Mouse (Mus musculus) bone marrow macrophage, adult 2 months (primary cell): Measurements from ENCODE around the gene Tex26.

Source experiments
- CTCF ChIP-seq: IDR thresholded peaks from 2 replicates; pipeline ENCODE4 v1.5.1; 2012; ENCODE audit warnings: low read depth, mild to moderate bottlenecking, low read length, moderate library complexity
- POLR2A ChIP-seq: IDR thresholded peaks from 2 replicates; pipeline ENCODE4 v1.6.1; 2012; ENCODE audit warnings: mild to moderate bottlenecking, low read depth, low read length, borderline replicate concordance

DNA sequence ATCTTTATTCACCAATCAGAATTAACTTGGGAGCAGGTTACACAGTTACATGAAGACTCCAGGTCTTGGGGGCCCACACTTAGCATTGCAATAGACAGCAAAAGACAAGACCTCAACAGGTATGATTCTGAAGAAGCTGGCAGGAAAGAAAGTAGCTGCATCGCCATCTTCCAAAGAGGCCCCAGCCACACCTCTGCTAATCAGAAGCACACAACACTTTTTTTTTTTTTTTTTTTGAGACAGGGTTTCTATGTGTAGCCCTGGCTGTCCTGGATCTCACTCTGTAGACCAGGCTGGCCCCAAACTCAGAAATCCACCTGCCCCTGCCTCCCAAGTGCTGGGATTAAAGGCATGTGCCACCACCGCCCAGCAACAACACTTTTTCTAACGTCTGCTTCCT, 12.9 kb upstream of the Tex26 start:
- TF ChIP-seq POLR2A (no peak), CTCF (no peak)
